Mouse (Mus musculus): ENCODE data around the gene Mfap5.
"Not testable (repeated sequence)": the region's sequence is repeated elsewhere in the genome, so short reads cannot be mapped to it uniquely, and the experiment has no call there.

The Mfap5 gene

DNA sequence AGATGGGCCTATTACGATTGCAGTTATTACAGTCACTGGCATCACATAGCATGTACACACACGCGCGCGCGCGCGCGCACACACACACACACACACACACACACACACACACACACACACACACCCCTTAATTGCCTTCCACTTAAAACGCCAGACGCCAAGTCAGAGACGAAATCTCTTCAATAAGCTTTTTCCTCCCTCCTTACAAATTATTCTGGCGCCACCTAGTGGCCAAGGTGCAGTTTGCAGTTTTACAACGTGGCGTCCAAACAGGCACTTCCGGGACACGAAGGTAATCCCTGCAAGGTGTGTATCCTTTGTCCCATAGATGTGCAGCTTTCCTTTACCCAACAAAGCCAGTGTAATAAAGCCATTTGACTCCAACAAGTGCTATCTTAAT lies 54.8 kb downstream of the Mfap5 start:
- DNase-seq (ENCODE audit: low read depth, low spot score), result peak; percentile 66

DNA sequence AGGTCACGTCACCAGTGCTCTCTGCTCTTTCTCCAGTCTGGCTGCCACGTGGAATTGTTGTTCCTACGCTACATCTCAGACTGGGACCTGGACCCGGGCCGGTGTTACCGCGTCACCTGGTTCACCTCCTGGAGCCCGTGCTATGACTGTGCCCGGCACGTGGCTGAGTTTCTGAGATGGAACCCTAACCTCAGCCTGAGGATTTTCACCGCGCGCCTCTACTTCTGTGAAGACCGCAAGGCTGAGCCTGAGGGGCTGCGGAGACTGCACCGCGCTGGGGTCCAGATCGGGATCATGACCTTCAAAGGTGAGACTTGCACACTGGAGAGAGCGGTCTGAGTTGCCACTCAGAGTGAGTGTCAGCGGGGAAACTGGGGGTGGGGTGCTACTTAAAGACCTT lies 55.4 kb downstream of the Mfap5 start:
- DNase-seq (ENCODE audit: low read depth, low spot score), result no peak

DNA sequence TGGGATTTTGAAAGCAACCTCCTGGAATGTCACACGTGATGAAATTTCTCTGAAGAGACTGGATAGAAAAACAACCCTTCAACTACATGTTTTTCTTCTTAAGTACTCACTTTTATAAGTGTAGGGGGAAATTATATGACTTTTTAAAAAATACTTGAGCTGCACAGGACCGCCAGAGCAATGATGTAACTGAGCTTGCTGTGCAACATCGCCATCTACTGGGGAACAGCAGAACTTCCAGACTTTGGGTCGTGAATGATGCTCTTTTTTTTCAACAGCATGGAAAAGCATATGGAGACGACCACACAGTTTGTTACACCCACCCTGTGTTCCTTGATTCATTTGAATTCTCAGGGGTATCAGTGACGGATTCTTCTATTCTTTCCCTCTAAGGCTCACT lies 56.8 kb downstream of the Mfap5 start:
- peak; percentile 40 for DNase-seq (ENCODE audit: low read depth, low spot score)

DNA sequence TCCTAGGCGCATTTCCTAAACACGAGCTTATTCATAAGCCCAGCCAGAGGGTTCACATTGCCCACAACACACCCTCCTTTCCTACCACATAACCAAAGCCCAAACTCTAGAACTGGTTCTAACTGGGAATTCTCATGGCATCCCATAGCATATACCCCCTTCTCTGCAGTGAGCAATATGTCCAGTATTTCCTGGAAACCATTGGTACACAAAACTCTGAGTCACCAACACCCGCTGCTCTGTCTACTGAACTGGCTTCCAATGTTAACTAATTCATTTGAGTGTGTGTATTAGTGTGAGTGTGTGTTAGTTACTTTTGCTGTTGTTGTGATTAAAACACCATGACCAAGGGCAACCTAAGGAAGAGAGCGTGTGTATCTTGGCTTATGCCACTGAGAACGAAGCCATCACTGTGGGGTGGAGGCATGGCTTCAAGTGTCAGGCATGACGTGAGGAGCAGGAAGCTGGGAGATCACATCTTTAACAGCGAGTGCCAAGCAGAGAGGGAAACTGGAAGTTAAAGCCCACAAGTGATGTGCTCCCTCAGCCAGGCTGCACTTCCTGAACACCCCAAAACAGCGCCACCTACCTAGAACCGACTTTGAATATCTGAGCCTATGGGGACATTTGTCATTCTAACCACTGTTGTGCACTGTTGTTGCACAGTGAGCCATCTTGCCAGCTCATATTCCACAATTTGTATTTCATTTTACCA lies 59.6 kb downstream of the Mfap5 start:
- DNase-seq (ENCODE audit: low read depth, low spot score), result no peak

DNA sequence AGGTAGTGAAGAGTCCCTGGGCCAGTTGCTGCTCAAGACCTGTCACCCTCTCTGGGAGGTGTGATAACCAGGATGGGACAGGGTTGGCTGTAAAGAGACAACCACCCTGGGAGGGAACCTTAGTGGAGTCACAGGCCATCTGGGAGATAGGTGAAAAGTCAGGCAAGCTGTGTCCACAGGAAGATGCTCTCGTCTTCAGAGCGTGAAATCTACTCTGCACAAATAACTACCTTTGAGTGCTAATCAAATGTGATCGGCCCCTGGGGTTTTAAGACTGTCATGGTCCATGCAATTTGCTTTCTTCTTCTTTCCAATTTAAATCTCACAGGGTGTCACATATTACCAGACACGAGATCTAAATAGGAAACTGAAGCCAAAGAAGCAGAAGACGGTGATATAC lies 63.5 kb downstream of the Mfap5 start:
- DNase-seq (ENCODE audit: low read depth, low spot score), result no peak

DNA sequence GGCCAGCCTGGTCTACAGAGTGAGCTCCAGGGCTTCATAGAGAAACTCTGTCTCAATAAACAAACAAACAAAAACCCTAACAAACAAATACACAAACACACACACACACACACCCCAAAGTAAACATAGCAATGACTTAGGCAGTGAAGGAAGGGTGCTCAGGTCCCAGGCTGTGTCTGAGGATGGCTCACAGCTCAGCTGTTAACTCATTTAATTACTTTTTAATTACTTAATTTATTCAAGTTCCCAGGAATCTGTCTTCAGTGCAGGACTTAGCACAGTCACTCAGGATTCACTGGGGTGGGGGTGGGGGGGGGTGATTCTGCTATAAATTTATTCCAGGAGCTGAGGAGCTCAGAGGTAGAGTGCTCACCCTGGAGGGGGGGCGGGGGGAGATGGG lies 64.1 kb downstream of the Mfap5 start:
- no peak for DNase-seq (ENCODE audit: low read depth, low spot score)

DNA sequence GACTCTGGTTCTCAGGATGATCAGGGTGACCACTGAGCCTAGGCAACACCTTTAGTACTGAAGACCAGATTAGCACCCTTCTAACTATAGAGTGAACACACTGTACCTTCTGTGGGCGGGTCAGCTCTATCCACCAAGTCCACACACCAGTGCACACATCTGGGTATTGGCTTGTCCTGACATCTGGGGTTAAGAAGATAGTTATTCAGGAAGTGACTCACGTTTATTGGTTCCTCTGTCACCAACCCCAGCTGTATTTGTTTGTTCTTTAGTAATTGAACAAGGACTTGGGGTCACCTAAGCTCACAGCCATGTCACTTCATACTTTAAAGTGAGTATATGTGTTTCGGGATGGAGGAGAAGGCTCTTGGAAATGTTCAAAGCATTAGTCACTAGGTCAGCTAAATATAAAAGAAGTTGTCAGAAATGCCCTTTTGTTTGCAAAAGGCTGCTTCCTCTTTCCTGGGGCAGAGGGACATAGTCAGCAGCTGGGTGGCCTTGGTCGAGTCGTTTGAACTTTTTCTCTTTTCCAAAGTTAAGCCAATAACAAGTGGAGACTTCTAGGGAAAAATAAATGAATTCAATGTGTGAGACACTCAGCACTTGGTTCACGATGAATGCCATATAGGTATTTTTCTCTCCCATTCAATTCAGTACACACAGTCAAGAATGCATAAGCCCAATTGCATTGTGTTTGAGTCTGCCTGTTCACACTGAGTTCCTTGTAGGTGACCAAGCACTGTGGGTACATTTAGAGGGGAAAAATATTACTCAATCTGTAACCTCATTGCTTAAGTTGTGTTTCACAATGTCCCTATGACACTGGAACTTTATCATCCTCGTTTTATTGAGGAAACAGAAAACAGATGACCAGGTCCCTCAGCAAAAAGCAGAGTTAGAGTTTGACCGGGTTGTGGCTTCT lies 65.3 kb downstream of the Mfap5 start:
- DNase-seq (ENCODE audit: low read depth, low spot score), result no peak

DNA sequence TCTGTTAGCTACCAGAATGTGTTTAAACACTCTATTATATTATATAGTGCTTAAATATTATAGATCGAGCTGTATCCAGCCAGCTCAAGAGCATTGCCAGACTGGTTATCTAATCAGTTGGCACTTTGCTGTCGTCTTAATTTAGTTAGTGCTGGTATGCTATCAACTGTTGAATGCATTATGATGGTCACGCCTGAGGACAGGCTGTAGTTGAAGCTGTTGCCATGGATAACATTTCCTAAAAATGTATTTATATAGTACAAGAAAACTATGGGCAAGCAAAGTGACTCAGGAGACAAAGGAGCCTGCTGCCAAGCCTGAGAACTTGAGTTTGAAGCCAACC lies 65.9 kb downstream of the Mfap5 start:
- no peak for DNase-seq (ENCODE audit: low read depth, low spot score)

DNA sequence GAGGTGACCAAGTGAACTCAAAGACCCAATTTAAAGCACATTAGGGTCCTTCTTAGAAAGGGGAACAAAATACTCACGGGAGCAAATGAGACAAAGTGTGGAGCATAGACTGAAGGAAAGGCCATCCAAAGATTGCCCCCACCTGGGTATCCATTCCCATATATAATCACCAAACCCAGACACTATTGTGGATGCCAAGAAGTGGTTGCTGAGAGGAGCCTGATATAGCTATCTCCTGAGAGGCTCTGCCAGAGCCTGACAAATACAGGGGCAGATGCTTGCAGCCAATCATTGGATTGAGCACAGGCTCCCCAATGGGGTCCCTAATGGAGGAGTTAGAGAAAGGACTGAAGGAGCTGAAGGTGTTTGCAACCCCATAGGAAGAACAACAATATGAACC lies 69.4 kb downstream of the Mfap5 start:
- not testable (repeated sequence) for DNase-seq (ENCODE audit: low read depth, low spot score)

DNA sequence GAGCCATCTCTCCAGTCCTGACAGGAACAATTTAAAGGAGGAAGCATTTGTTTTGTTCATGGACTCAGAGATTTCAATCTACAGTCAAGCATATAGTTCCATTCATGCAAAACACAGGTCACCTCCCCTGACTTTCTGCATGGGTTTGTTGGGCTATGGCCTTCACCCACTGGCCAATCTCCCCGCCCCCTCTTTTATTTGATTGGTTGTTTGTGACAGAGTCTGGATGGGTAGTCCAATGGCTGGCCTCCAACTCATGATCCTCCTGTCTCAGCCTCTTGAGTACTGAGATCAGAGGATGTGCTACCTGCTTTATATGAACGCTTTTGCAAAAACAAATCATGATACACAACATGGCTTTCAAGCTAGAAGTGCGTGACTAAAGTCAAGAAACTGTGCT lies 71.4 kb downstream of the Mfap5 start:
- DNase-seq (ENCODE audit: low read depth, low spot score), result no peak

All from brain, embryonic 18.5 days (tissue).